Mouse (Mus musculus): ENCODE data around the gene Srms.

Srms gene

GRCm38 (mm10) chr2:181159091-181159514 lies 53.9 kb downstream of the Srms start:
- DNase-seq: peak; percentile 76

- DNase-seq: no peak
These were observed 54.5 kb downstream of the Srms start for GRCm38 (mm10) chr2:181158471-181158870.

DNA sequence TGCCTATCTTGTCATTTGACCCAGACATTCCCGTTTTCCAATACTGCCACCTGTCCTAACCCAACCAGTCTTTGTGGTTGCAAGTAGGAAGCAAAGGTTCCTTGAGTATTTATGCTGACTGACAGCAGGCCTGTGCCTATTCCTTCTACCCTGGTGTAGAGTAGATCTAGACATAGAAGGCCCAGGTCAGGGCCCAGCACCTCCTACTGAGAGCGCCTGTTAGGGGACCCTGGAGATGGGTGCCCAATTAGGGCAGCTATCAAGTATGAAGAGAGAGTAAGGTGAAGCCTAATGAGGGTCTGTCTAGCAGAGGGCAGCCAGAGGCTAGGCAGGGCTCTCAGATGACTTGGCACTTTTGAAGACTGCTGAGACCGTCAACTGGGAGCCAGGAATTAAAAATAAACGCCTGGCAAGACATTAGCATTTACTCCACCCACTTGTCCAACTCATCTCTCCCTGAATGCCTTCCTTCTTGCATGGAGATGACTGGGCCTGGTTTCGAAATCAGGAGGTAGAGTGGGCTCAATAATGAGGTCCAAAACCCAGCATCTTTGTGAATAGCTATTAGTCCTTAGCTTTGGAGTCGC lies 55.2 kb downstream of the Srms start:
- DNase-seq: no peak

DNA sequence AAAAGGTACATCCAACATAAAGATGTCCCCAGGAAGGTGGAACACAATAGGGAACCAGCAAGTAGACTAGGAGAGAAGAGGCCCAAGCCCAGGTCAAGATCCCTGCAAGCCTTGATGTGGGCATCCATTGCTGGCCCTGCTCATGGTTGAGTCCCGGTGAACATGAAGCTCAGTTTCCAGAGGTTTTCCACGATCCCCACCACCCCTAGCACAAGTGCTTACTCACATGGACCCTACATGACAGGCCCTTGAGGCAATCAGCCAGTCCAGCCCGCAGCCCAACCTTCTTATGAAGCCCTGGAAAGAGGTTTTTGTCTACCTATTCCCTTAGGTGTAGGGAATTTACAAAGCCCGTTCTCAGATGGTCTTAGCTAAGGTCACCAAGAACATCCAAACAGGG lies 55.8 kb downstream of the Srms start:
- no peak for DNase-seq

GRCm38 (mm10) chr2:181156248-181157121 lies 56.5 kb downstream of the Srms start, which contains the start of gene Eef1a2:
Gene Eef1a2, minus strand, starts transcription at chr2:181157014.
- peak; percentile 86 for DNase-seq

DNA sequence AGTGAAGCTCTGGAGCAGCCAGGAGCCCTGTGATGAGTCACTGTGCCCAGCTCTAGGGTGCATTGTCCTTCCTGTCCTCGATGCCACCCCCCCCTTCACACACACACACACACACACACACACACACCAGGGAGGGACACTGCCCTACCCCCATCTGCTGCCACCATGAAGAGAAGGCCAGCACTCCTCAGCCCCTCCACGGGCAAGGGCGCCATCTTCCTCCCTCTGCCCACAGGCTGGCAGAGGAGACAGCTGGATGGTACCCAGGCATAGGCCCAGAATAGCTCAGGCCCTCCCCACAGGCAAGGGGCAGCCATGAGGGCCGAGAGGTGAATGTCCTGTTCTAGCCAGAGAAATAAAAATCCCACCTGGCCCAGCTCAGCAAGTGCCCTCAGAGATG lies 57.2 kb downstream of the Srms start:
- DNase-seq: no peak

All from right cerebral cortex, postnatal 14 days (tissue).